Mouse (Mus musculus) embryo, embryonic 11.5 days (tissue): ENCODE measurements around the gene Pias3.
"Not testable (repeated sequence)": the region's sequence is repeated elsewhere in the genome, so short reads cannot be mapped to it uniquely, and the experiment has no call there.

ENCODE experiments used
- DNase-seq: peaks from one replicate; pipeline ENCODE4 v3.0.0-alpha.2; 2012; ENCODE audit warnings: low read depth, low spot score

Gene Pias3

DNA sequence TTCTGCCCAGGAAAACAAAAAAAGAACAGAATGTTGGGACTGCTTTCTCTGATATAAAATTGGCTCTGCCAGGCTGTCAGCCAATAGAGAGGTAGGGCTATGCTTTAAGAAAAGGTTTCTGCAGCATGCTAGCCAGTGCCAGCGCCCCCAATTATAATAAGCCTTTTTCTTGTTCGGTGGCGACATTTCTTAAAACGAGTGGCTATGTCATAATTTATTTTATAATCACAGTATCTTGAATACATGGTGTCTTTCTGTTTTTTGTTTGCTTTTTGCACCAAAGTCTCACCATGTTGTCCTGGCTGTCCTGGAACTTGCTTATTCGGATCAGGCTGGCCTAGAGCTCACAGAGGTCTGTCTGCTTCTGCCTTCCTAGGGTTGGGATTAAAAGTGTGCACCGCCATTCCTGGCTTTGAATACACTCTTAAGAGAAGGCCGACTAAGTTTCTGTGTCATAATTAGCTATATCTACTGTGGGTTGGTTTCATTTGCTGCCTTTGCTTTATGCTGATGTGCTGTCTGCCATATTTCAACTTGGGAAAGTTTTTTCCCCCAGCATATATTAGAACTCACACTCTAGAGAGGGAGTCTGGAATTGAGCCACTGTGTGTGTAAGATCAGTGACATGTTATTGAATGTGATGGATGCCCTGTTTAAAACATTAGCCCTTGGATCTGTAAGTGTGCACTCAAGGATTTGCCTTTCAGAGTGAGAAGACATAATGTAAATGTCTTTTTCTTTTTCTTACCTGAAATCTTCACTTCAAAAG is 32.6 kb downstream of the Pias3 start:
- no peak for DNase-seq

DNA sequence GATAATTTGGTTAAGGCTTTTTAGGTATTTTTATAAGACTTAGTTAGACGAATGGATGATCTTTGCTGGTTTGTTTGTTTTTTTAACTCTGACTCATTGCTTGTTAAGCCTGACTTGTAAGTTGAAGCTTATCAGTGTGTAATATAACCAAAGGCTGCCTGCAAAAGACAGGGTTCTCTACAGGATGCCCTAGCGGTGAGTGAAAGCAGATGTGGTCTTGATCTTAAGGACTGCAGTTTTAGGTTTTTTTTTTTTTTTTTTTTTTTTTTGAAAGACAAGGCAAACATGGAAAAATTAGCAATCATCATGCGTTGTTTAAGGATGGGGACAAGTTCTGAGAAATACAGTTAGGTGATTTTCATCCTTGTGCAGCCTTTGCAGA is 33.2 kb downstream of the Pias3 start:
- no peak for DNase-seq

DNA sequence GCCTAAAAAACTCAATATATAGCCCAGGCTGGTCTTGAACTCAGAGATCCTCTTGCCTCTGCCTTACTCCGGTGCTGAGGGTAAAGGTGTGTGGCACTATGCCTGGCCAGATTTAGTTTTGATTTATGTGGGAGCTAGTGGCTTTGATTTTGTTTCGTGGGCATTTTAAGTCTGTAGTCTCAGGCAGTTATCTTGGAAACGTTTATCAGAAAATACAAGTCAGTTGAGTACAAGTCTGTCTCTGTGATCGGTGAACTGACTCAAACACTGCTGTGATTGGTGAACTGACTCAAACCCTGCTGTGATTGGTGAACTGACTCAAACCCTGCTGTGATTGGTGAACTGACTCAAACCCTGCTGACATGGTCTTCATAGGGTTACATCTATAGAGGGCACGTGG is 34.6 kb downstream of the Pias3 start:
- no peak for DNase-seq

- no peak for DNase-seq
Observed at GRCm38 (mm10) chr3:96733984-96734383, 37.8 kb downstream of the Pias3 start.

GRCm38 (mm10) chr3:96735200-96735599 is 39.0 kb downstream of the Pias3 start:
- DNase-seq = no peak

- DNase-seq = no peak
Observed at GRCm38 (mm10) chr3:96737013-96737740, 41.0 kb downstream of the Pias3 start.

GRCm38 (mm10) chr3:96737995-96738394 is 41.8 kb downstream of the Pias3 start:
- DNase-seq = no peak

GRCm38 (mm10) chr3:96740279-96740678 is 44.1 kb downstream of the Pias3 start:
- DNase-seq = not testable (repeated sequence)

DNA sequence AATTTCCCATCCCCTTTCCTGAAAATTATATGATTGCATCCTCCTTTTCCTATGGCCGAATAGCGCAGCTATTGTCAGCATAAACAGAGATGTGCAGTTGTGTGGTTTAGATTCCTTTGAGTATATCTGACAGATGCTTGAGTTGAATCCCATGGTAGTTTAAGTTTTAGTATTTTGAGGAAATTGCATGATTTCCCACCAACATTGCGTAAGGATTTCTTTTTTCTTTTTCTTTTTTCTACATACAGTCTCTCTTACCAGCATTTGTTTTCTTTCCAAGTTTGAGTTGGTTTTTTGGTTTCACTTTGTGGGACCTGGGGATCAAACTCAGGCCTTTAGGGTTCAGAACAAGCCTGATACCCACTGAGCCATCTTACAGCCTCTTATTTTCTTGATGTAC is 48.2 kb downstream of the Pias3 start:
- DNase-seq = no peak

DNA sequence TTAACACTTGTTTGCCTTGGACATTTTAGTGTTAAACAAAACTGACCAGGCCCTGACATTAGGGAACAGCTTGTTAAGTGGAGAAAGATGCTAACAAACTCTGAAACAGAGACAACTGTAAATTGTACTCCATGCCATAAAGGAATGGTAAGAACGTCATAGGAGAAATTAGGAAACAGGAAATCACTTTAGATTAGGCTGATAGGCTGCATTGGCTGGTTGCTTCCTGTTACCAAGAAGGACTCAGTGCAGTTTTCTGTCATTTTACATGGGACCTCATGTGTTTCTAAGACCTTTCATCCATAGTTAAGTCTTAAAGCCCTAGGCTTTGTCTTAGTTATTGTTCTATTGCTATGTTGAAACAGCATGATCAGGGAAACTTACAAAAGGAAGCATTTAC is 50.6 kb downstream of the Pias3 start:
- DNase-seq = no peak
